Mouse (Mus musculus) CD4-positive, CD25-positive, alpha-beta regulatory T cell, adult 9 weeks (primary cell): ENCODE results near the gene Hipk4. TPM values are rescaled to one million over a fixed set of nuclear protein-coding genes. Genes with fewer than 3 reads are reported as not detected.

Experiments used
- polyA plus RNA-seq: library from polyadenylated mRNA; unstranded; fragments of 100-300 nt; shearing (Covaris generic); gene quantifications from one replicate; pipeline ENCODE4 v1.2.1, GENCODE M21; 2017

Gene Hipk4
- 0.12 TPM for polyA plus RNA-seq

DNA sequence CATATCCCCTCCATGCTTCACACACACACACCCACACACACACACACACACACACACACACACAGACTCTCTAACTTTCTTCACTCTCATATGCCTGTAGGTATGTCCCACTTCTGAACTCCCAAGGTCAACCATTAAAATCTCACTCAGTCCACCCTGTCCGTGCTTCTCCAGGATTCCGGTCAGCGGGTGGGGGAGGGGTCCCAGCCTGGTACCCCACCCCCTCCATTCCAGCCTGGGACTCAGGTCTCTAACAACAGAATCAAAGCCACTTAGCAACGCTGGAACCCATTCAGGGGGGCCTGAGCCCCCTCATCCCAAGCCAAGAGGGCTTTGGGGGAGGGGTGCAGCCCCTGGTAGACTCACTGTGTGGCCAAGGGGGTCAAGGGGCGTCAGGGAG is at the start of gene Hipk4:
Gene Hipk4 (plus strand): TSS at position 301 of the 400 bp plus-strand sequence.

DNA sequence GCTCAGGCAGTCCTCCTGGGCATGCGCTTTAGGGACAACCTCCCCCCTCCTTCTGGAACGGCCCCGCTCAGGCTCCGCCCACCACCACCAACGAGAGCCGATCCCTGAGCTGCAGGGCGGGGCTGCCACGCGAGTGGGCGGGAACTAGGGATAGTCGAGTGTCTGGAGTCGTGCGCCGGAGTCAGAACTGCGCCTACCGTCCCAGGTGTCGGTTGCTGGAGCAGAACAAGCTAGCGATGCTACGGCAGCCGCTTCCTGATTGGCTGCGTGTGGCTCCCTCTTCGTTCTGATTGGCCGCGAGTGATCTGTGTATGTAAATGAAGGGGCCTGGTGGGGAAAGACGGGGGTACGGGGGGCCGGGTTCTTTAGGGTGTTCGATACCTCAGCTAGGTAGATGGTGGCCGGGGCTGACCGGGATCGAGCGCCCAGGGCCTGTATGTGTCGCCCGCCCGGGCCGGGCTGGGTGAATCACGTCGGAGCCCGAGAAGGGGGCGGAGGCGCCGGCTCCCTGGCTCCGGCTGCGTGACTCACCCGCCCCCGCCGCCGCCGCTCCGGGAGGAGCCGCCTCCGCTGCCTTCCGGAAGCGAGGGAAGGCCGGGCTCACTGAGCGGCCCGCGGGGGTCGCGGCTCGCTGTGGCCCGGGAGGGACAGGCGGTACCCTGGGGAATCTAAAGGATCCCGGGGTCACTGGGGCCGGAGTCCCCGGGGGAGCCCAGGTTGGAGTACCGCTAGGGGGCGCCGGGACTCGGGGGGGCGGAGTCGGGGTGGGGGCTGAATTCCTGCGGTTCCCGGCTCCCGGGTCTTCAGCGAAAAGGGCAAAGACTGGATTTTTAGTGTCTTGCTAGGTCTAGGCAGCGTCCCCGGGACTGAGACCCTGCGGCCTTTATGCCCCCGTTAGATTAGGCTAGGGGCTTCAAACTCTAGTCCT is 36.0 kb upstream of the Hipk4 start, which contains the start of gene Sertad1:
Gene Sertad1 (plus strand): TSS at position 141 of the 928 bp plus-strand sequence.

DNA sequence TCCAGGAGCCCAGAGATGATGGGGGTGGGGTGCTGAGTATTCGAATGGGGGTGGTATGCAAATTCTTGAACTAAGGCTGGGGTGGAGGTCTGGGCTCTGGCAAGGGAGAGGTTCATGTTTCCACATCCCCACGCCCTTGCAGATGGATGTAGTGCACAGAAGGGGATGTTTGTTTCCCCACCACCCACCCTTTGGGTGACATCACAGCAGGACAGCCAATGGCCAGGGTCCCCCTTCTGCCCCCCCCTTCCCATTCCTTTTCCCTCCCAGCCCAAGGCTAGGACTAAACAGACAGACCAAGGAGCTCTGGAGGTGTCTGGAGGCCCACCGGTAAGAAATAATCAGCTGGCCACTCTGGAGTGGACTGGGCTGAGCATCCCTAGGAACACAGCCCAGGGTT is 24.0 kb upstream of the Hipk4 start, which contains the start of gene Prx:
Gene Prx (plus strand): TSS at position 289 of the 400 bp plus-strand sequence.

DNA sequence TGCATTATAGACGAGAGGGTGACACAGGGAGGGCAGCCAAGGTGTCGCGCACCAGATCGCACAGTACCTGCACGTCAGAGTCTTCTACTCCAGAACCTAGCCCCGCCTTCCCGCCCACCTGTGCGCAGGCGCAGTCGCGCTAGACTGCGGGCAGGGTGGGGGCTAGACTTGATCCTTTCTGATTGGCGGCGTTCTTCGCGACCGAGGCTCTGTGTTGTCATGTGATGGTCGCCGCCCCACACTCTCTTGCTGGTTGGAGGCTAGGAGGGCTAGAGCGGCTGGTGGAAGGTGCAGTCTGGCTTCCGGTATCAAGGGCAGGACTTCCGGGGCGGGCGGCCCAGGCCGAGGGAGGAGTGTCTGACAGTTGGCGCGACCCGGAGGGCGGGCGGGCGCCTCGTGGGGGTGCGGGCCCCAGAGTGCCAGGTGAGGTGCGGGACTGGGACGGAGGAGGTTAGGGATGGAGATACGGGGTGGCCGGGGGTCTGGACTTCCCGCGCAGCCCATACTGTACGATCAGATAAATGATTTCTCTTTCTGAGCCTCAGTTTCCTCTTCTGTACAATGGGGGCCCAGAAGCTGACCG is 30.0 kb downstream of the Hipk4 start, which contains the start of the genes Pld3 and 2310022A10Rik:
Gene Pld3 (minus strand): TSS at position 288 of the 583 bp plus-strand sequence.
Gene 2310022A10Rik (plus strand): TSS at position 303 of the 583 bp plus-strand sequence.

Other genes with a start within 250 kb of the Hipk4 start
- gene Ltbp4, start 185.6 kb upstream of the Hipk4 start, polyA plus RNA-seq = 0.55 TPM
- 101 TPM for gene Shkbp1, start 167.2 kb upstream of the Hipk4 start, polyA plus RNA-seq
- gene Gm20479, start 165.8 kb upstream of the Hipk4 start, polyA plus RNA-seq = 1.2 TPM
- 0.33 TPM for gene Sptbn4, start 75.6 kb upstream of the Hipk4 start, polyA plus RNA-seq
- 16.2 TPM for gene Blvrb, start 75.3 kb upstream of the Hipk4 start, polyA plus RNA-seq
- 61.8 TPM for gene Sertad3, start 49.5 kb upstream of the Hipk4 start, polyA plus RNA-seq
- gene Sertad1, start 36.4 kb upstream of the Hipk4 start, polyA plus RNA-seq = 95.7 TPM
- 0.61 TPM for gene Prx, start 23.9 kb upstream of the Hipk4 start, polyA plus RNA-seq
- 194 TPM for gene Pld3, start 30.0 kb downstream of the Hipk4 start, polyA plus RNA-seq
- 32.6 TPM for gene 2310022A10Rik, start 30.0 kb downstream of the Hipk4 start, polyA plus RNA-seq
- gene Akt2, start 68.3 kb downstream of the Hipk4 start, polyA plus RNA-seq = 96.3 TPM
- gene Ttc9b, start 130.6 kb downstream of the Hipk4 start, polyA plus RNA-seq = not detected
- gene Map3k10, start 151.3 kb downstream of the Hipk4 start, polyA plus RNA-seq = 1.7 TPM
- gene Zfp607b, start 166.1 kb downstream of the Hipk4 start, polyA plus RNA-seq = 8.0 TPM
- gene Zfp60, start 208.1 kb downstream of the Hipk4 start, polyA plus RNA-seq = 23.6 TPM